In the genomic region with DNA sequence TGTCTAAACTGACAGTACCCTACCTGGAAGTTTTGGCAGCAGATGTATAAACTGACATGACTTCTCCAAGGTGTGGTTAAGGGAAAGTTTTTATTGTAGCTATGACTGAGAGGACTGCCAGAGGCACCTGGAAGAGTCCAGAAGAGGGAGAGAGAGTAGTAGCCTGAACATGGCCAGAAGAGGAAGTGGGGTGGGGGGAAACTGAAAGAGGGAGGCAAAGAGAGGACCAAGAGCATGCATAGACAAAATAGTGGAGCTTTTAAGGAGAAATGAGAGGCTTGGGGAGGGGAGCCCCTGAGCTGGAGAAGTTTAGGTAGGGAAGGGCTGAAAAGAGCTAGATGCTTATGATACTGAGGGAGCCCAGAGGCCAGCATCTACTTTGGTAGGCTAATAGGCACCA, we compare ENCODE assay signal across 20 mouse cellular contexts.
"Had no signal": no experiment of that assay in that cellular context is flagged by ENCODE, and none has a peak within 500 bp of the region (broad histone marks: within the 10 kb centered on the region; RNA-seq: fewer than 3 reads in every experiment).

No protein-coding gene starts in this region.

- H3K36me3 ChIP-seq: midbrain, embryonic 10.5 days; midbrain, embryonic 13.5 days; neural tube, embryonic 13.5 days; neural tube, embryonic 15.5 days; stomach, embryonic 15.5 days had no signal

- H3K4me3 ChIP-seq: midbrain, embryonic 10.5 days; midbrain, embryonic 13.5 days; myocyte; neural tube, embryonic 13.5 days; neural tube, embryonic 15.5 days; stomach, embryonic 15.5 days had no signal

- ATAC-seq: midbrain, embryonic 13.5 days; midbrain, embryonic 16.5 days had no signal

- DNase-seq: lung, adult 18-20 months; lung, embryonic 14.5 days; lung, postnatal 10 days; lung, postnatal 4 days; retina, postnatal 1 day; right cerebral cortex, adult 18-20 months; right cerebral cortex, postnatal 25 days; right cerebral cortex, postnatal 4 days; spleen, adult 18-20 months; thymus, adult 2 months; thymus, postnatal 4 days had no signal

- H3K27ac ChIP-seq: liver, embryonic 14.5 days; midbrain, embryonic 10.5 days; midbrain, embryonic 13.5 days; neural tube, embryonic 13.5 days; neural tube, embryonic 15.5 days; stomach, embryonic 15.5 days; stomach, postnatal 0 days had no signal

- H3K27me3 ChIP-seq: midbrain, embryonic 13.5 days; neural tube, embryonic 13.5 days; neural tube, embryonic 15.5 days; stomach, embryonic 15.5 days had no signal

- H3K4me1 ChIP-seq: neural tube, embryonic 15.5 days; stomach, embryonic 15.5 days had no signal

- H3K4me2 ChIP-seq: lung, embryonic 14.5 days; midbrain, embryonic 13.5 days; neural tube, embryonic 13.5 days; neural tube, embryonic 15.5 days; stomach, embryonic 15.5 days had no signal

- H3K9me3 ChIP-seq: midbrain, embryonic 10.5 days; midbrain, embryonic 13.5 days; neural tube, embryonic 13.5 days; neural tube, embryonic 15.5 days; stomach, embryonic 15.5 days had no signal

- H3K9ac ChIP-seq: liver, embryonic 14.5 days; lung, embryonic 14.5 days; midbrain, embryonic 13.5 days; neural tube, embryonic 13.5 days; neural tube, embryonic 15.5 days; stomach, embryonic 15.5 days had no signal
